Mouse (Mus musculus): Measurements from ENCODE around the gene Fam155a.

The Fam155a gene

GRCm38 (mm10) chr8:9482565-9482964 lies 288.4 kb downstream of the Fam155a start:
- no peak for DNase-seq (ENCODE audit: low spot score in 2 of 2)

GRCm38 (mm10) chr8:9471290-9471689 lies 299.7 kb downstream of the Fam155a start:
- no peak for DNase-seq (ENCODE audit: low spot score in 2 of 2)

- no peak for DNase-seq (ENCODE audit: low spot score in 2 of 2)
Observed at GRCm38 (mm10) chr8:9470114-9470513, 300.8 kb downstream of the Fam155a start.

GRCm38 (mm10) chr8:9461111-9461510 lies 309.9 kb downstream of the Fam155a start:
- no peak for DNase-seq (ENCODE audit: low spot score in 2 of 2)

- no peak for DNase-seq (ENCODE audit: low spot score in 2 of 2)
Observed at GRCm38 (mm10) chr8:9460707-9461106, 310.3 kb downstream of the Fam155a start.

- no peak for DNase-seq (ENCODE audit: low spot score in 2 of 2)
Observed at GRCm38 (mm10) chr8:9458614-9459013, 312.3 kb downstream of the Fam155a start.

GRCm38 (mm10) chr8:9455138-9455537 lies 315.8 kb downstream of the Fam155a start:
- DNase-seq (ENCODE audit: low spot score in 2 of 2): no peak

- DNase-seq (ENCODE audit: low spot score in 2 of 2): no peak
Observed at GRCm38 (mm10) chr8:9453742-9454141, 317.2 kb downstream of the Fam155a start.

- DNase-seq (ENCODE audit: low spot score in 2 of 2): no peak
Observed at GRCm38 (mm10) chr8:9451543-9451942, 319.4 kb downstream of the Fam155a start.

- DNase-seq (ENCODE audit: low spot score in 2 of 2): no peak
Observed at GRCm38 (mm10) chr8:9448613-9449012, 322.3 kb downstream of the Fam155a start.

GRCm38 (mm10) chr8:9437822-9438221 lies 333.1 kb downstream of the Fam155a start:
- no peak for DNase-seq (ENCODE audit: low spot score in 2 of 2)

- no peak for DNase-seq (ENCODE audit: low spot score in 2 of 2)
Observed at GRCm38 (mm10) chr8:9435501-9435900, 335.5 kb downstream of the Fam155a start.

- no peak for DNase-seq (ENCODE audit: low spot score in 2 of 2)
Observed at GRCm38 (mm10) chr8:9432635-9433372, 338.2 kb downstream of the Fam155a start.

GRCm38 (mm10) chr8:9428846-9429245 lies 342.1 kb downstream of the Fam155a start:
- DNase-seq (ENCODE audit: low spot score in 2 of 2): no peak

GRCm38 (mm10) chr8:9424069-9424468 lies 346.9 kb downstream of the Fam155a start:
- no peak for DNase-seq (ENCODE audit: low spot score in 2 of 2)

GRCm38 (mm10) chr8:9423590-9423989 lies 347.4 kb downstream of the Fam155a start:
- no peak for DNase-seq (ENCODE audit: low spot score in 2 of 2)

- DNase-seq (ENCODE audit: low spot score in 2 of 2): no peak
Observed at GRCm38 (mm10) chr8:9423184-9423583, 347.8 kb downstream of the Fam155a start.

- no peak for DNase-seq (ENCODE audit: low spot score in 2 of 2)
Observed at GRCm38 (mm10) chr8:9418856-9419800, 351.8 kb downstream of the Fam155a start.

GRCm38 (mm10) chr8:9416189-9416588 lies 354.8 kb downstream of the Fam155a start:
- DNase-seq (ENCODE audit: low spot score in 2 of 2): no peak

GRCm38 (mm10) chr8:9408480-9408879 lies 362.5 kb downstream of the Fam155a start:
- no peak for DNase-seq (ENCODE audit: low spot score in 2 of 2)

- DNase-seq (ENCODE audit: low spot score in 2 of 2): no peak
Observed at GRCm38 (mm10) chr8:9406204-9406603, 364.8 kb downstream of the Fam155a start.

GRCm38 (mm10) chr8:9404651-9405050 lies 366.3 kb downstream of the Fam155a start:
- DNase-seq (ENCODE audit: low spot score in 2 of 2): no peak

- DNase-seq (ENCODE audit: low spot score in 2 of 2): no peak
Observed at GRCm38 (mm10) chr8:9402393-9402792, 368.6 kb downstream of the Fam155a start.

Data from spleen, postnatal 14 days (tissue).